Mouse (Mus musculus) lung, adult 2 months (tissue): Measurements from ENCODE around the gene Prr29.

Source experiments
- CTCF ChIP-seq: fragments of 200-500 bp; IDR thresholded peaks from 2 replicates; pipeline ENCODE4 v1.5.1; 2011; ENCODE audit warnings: mild to moderate bottlenecking, low read length, control low read depth; ENCODE audit not compliant: insufficient read depth
- POLR2A ChIP-seq: fragments of 200-500 bp; IDR thresholded peaks from 2 replicates; pipeline ENCODE4 v1.6.1; 2011; ENCODE audit warnings: low read depth, mild to moderate bottlenecking, control low read depth, low read length, borderline replicate concordance; ENCODE audit errors: extremely low read depth

GRCm38 (mm10) chr11:106393331-106393616 is 28.0 kb downstream of the Prr29 start:
- TF ChIP-seq CTCF (no peak), POLR2A (no peak)
